Mouse (Mus musculus) olfactory bulb, adult 2 months (tissue): ENCODE measurements around the gene Upf1. TPM values are rescaled to one million over a fixed set of nuclear protein-coding genes. Genes with fewer than 3 reads are reported as not detected.
A peak's percentile ranks its signal among the peaks of the same experiment; 100 is the strongest.

Experiments
- H3K27ac ChIP-seq: fragments of 200-500 bp; 2 replicates; pipeline ENCODE4 v1.5.1; 2012; ENCODE audit warnings: low read depth, low read length; ENCODE audit not compliant: insufficient read depth
- H3K4me1 ChIP-seq: fragments of 200-500 bp; 2 replicates; pipeline ENCODE4 v1.6.1; 2012; ENCODE audit warnings: low read length; ENCODE audit not compliant: control insufficient read depth, insufficient read depth
- H3K4me3 ChIP-seq: fragments of 200-500 bp; 2 replicates; pipeline ENCODE4 v1.5.1; 2012; ENCODE audit warnings: mild to moderate bottlenecking, low read depth, low read length, moderate library complexity; ENCODE audit not compliant: insufficient read depth
- CTCF ChIP-seq: fragments of 200-500 bp; IDR thresholded peaks from 2 replicates; pipeline ENCODE4 v1.5.1; 2012; ENCODE audit warnings: low read depth, mild to moderate bottlenecking, low read length, moderate library complexity; ENCODE audit not compliant: insufficient read depth
- POLR2A ChIP-seq: fragments of 200-500 bp; IDR thresholded peaks from 2 replicates; pipeline ENCODE4 v1.6.1; 2012; ENCODE audit warnings: mild to moderate bottlenecking, low read depth, low read length, moderate library complexity; ENCODE audit not compliant: insufficient read depth
- WGBS: fragments of 180-500 bp; shearing (Covaris S2); methylation state at CpG from one replicate; pipeline ENCODE4 v1.1.7; 2018; 5-methylcytosine and 5-hydroxymethylcytosine counted together
- polyA plus RNA-seq: library from polyadenylated mRNA; stranded (reverse); fragments of >200 nt; gene quantifications from 2 replicates; pipeline ENCODE4 v1.2.4, GENCODE M21; 2012; ENCODE audit warnings: low replicate concordance; ENCODE audit not compliant: missing spikeins, insufficient read depth, insufficient read length

Upf1 gene
- polyA plus RNA-seq, 1 experiment, result not detected

DNA sequence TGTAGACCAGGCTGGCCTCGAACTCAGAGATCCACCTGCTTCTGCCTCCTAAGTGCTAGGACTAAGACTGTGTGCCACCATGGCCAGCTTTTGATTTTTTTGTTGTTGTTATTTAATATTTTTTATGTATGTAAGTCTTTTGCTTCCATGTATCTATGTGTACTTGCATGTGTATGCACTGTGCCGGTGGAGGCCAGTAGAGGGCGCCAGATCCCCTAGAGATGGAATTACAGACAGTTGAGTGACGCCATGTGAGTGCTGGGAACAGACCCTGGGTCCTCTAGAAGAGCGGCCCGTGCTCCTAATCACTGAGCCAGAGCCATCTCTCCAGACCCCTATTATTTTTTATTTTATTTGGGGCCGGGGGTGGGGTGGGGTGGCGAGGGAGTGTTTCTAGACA, 66.3 kb downstream of the Upf1 start:
- WGBS, result 93% methylated on average over 8 of the region's 8 CpGs

DNA sequence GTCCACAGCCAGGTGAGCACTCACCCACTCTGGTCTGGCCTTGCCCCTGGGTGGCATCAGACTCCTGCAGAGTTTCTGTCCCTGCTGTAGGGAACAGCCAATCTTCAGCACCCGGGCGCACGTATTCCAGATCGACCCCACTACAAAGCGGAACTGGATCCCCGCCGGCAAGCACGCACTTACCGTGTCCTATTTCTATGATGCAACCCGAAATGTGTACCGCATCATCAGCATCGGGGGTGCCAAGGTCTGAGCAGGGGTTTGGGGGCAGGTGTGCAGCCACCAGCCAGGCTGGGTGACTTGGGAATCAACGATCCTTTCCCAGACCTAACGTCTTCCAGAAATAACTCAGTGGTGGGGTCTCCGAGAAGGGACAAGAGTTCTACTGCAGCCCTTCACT, 67.8 kb downstream of the Upf1 start:
- Histone ChIP-seq H3K4me1 (peaks cover 16% of the 10 kb centered on the region), H3K27ac (no peak overlapping the region), H3K4me3 (no peak overlapping the region)
- TF ChIP-seq CTCF, result no peak
- no peak for TF ChIP-seq POLR2A
- 98% methylated on average over 15 of the region's 15 CpGs for WGBS

More for the DNA sequence above, 66.3 kb downstream of the Upf1 start:
- no peak overlapping the region for H3K27ac ChIP-seq
- no peak overlapping the region for H3K4me3 ChIP-seq
- H3K4me1 ChIP-seq, result peaks cover 16% of the 10 kb centered on the region
- TF ChIP-seq POLR2A, result no peak
- no peak for TF ChIP-seq CTCF

DNA sequence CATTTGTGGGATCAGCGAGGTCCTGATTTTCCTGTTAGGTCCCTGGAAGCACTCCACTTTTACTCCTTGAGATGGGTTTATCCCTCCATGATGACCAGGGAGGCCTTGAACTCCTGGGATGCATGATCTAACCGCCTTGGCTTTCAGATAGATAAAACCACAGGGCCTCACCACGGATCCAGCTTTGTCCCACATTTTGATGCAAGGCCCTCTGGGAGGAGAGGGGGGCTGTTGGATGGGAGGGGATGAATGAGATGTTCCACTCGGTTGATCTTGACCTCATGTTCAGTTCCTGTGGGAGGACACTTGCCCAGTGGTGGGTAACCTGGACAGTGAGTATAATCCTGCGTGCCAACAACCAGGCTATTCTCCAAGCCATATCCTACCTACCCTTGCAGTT, 68.7 kb downstream of the Upf1 start:
- Histone ChIP-seq H3K4me1 (peaks cover 17% of the 10 kb centered on the region), H3K27ac (no peak overlapping the region), H3K4me3 (no peak overlapping the region)
- TF ChIP-seq POLR2A (no peak), CTCF (no peak)
- 83% methylated on average over 5 of the region's 5 CpGs for WGBS

DNA sequence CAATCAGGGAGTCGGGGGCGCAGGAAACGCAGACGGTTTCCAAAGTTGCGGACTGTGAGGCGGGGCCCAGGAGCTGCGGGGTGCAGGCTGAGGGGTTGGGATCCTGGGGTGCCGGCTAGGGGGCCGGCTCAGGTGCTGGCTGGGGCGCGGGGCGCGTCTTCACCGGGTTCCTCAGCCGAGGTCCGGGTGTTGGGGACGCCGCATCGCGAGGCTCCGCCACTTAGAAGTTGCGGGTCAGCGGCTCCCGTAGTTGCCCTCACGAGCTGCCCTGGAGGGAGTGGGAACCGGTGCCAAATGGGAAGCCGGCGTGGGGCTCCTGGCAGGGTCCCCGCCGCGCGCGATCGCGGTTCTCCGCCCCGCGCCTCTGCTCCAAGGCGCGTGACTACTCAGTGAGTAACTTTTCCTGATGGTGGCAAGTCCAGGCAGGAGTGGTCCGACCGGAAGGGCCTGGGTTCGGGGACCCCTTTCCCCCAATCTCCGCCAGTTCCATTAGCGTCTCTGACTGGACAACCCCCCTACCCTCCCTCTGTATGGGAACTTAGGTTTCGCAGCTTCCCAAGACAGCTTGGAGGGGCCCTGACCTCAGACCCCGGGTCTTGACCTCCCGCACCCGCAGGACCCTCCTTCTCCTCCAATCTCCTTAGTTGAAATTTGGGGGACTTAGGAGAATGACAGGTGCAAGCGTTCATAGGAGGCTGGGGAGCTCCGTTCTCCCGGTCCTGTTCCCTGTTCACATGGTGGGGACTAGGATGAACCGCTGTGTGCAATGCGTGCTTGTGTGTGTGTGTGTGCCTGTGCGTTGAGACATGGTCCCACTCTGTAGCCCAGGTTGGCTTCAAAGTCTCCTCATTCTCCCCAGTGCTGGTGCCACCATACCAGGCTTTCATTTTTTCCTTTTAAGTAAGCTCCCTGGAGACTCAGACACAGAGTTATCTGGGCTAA, 69.7 kb downstream of the Upf1 start:
- WGBS, result 2% methylated on average over 55 of the region's 55 CpGs
- no peak overlapping the region for H3K27ac ChIP-seq
- peak overlapping the region; percentile 79 for H3K4me3 ChIP-seq
- no peak; the same call in 1 of the 2 replicates for TF ChIP-seq POLR2A
- TF ChIP-seq CTCF, result no peak; the same call in 1 of the 2 replicates
- H3K4me1 ChIP-seq, result peaks cover 27% of the 10 kb centered on the region

DNA sequence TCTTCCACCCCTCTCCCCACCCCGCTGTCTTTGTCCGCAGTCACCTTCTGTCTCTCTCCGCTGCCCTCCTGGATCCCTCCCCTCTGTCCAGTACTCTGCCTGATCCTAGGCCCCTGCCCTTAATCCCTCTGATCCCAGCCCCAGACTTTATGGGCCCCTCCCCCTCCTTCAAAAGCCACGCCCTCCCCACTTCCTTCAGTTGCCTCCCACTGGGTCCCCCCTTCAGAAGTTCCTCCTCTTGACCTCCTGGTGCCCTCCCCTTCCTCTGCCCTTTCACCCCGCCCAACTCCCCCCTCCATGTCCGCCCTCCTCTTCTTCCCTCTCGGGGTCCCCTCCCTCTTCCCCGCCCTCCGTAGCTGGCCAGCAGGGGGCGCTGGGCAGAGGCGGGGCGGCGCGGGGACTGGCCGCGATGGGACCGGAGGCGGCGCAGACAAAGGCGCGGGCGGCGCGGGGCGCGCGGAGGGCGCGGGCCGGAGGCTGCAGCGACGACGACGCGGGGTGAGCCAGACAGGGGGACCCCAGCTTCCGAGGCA, 70.4 kb downstream of the Upf1 start, which contains the start of gene Homer3:
Gene Homer3, plus strand, starts transcription at position 225 of the 533 bp plus-strand sequence.
- 2% methylated on average over 36 of the region's 36 CpGs for WGBS
- peaks cover 34% of the 10 kb centered on the region for H3K4me1 ChIP-seq
- H3K4me3 ChIP-seq, result peak within 1 kb of the TSS; percentile 79
- no peak within 1 kb of the TSS for H3K27ac ChIP-seq
- peak; percentile 76; the same call in 1 of the 2 replicates for TF ChIP-seq CTCF
- TF ChIP-seq POLR2A, result no peak; the same call in 1 of the 2 replicates

Other genes starting within 250 kb of the Upf1 start
- gene Ncan, start 232.4 kb downstream of the Upf1 start, polyA plus RNA-seq, result 84.7 TPM in 1 of 2 replicates, not detected in the other
- gene Nr2c2ap, start 221.9 kb downstream of the Upf1 start, polyA plus RNA-seq, result not detected in 2 replicates
- gene Rfxank, start 214.1 kb downstream of the Upf1 start, polyA plus RNA-seq, result not detected in 2 replicates
- not detected in 2 replicates for gene Borcs8, start 213.8 kb downstream of the Upf1 start, polyA plus RNA-seq
- gene Mef2b, start 213.6 kb downstream of the Upf1 start, polyA plus RNA-seq, result not detected in 2 replicates
- gene Tmem161a, start 180.9 kb downstream of the Upf1 start, polyA plus RNA-seq, result not detected in 2 replicates
- not detected in 2 replicates for gene Slc25a42, start 141.0 kb downstream of the Upf1 start, polyA plus RNA-seq
- not detected in 2 replicates for gene Sugp2, start 119.1 kb downstream of the Upf1 start, polyA plus RNA-seq
- not detected in 2 replicates for gene Armc6, start 118.8 kb downstream of the Upf1 start, polyA plus RNA-seq
- not detected in 2 replicates for gene Homer3, start 70.5 kb downstream of the Upf1 start, polyA plus RNA-seq
- not detected in 2 replicates for gene Ddx49, start 50.8 kb downstream of the Upf1 start, polyA plus RNA-seq
- gene Cope, start 50.8 kb downstream of the Upf1 start, polyA plus RNA-seq, result not detected in 2 replicates
- gene Cers1, start 37.5 kb downstream of the Upf1 start, polyA plus RNA-seq, result not detected in 2 replicates
- gene Gdf1, start 23.5 kb downstream of the Upf1 start, polyA plus RNA-seq, result not detected in 2 replicates
- not detected in 2 replicates for gene Comp, start 20.3 kb upstream of the Upf1 start, polyA plus RNA-seq
- gene Crtc1, start 86.3 kb upstream of the Upf1 start, polyA plus RNA-seq, result not detected in 2 replicates
- not detected in 2 replicates for gene Klhl26, start 123.7 kb upstream of the Upf1 start, polyA plus RNA-seq
- gene Tmem59l, start 134.1 kb upstream of the Upf1 start, polyA plus RNA-seq, result not detected in 2 replicates
- not detected in 2 replicates for gene Crlf1, start 139.9 kb upstream of the Upf1 start, polyA plus RNA-seq
- not detected in 2 replicates for gene Rex1bd, start 153.5 kb upstream of the Upf1 start, polyA plus RNA-seq
- 789 TPM in 1 of 2 replicates, not detected in the other for gene Uba52, start 157.5 kb upstream of the Upf1 start, polyA plus RNA-seq
- not detected in 2 replicates for gene Fkbp8, start 174.4 kb upstream of the Upf1 start, polyA plus RNA-seq
- gene Kxd1, start 174.7 kb upstream of the Upf1 start, polyA plus RNA-seq, result not detected in 2 replicates
- gene Ell, start 186.2 kb upstream of the Upf1 start, polyA plus RNA-seq, result not detected in 2 replicates
- not detected in 2 replicates for gene Isyna1, start 241.1 kb upstream of the Upf1 start, polyA plus RNA-seq